Mouse (Mus musculus) neural tube, embryonic 11.5 days (tissue): ENCODE data around the gene Stxbp5l. TPM values are rescaled to one million over a fixed set of nuclear protein-coding genes. Genes with fewer than 3 reads are reported as not detected.
"Not testable (repeated sequence)": the region's sequence is repeated elsewhere in the genome, so short reads cannot be mapped to it uniquely, and the experiment has no call there.

Source experiments
- ATAC-seq: fragments of 200-750 bp; cut with Nextera tagmentation; 2 replicates; pipeline ENCODE4 v1.8.0; 2017; ENCODE audit warnings: moderate number of reproducible peaks, mild to moderate bottlenecking, moderate TSS enrichment, moderate library complexity; ENCODE audit not compliant: insufficient read depth, low FRiP score, low TSS enrichment
- DNase-seq: peaks from one replicate; pipeline ENCODE4 v3.0.0-alpha.2; 2015; ENCODE audit warnings: low spot score
- H3K27ac ChIP-seq: fragments of 300-500 bp; sonication (generic); 2 replicates; pipeline ENCODE4 v1.5.1; 2014; ENCODE audit warnings: low read depth, mild to moderate bottlenecking, low read length
- H3K27me3 ChIP-seq: fragments of 300-500 bp; sonication (generic); 2 replicates; pipeline ENCODE4 v1.6.1; 2014; ENCODE audit warnings: mild to moderate bottlenecking, low read length, mixed read lengths; ENCODE audit not compliant: control insufficient read depth, insufficient read depth
- H3K36me3 ChIP-seq: fragments of 300-500 bp; sonication (generic); 2 replicates; pipeline ENCODE4 v1.6.1; 2014; ENCODE audit warnings: mild to moderate bottlenecking, low read length, moderate library complexity, mixed read lengths; ENCODE audit not compliant: control insufficient read depth, insufficient read depth
- H3K4me1 ChIP-seq: fragments of 300-500 bp; sonication (generic); 2 replicates; pipeline ENCODE4 v1.6.1; 2014; ENCODE audit warnings: low read length, mixed read lengths; ENCODE audit not compliant: control insufficient read depth, insufficient read depth
- H3K4me2 ChIP-seq: fragments of 300-500 bp; sonication (generic); 2 replicates; pipeline ENCODE4 v1.6.1; 2014; ENCODE audit warnings: low read depth, mild to moderate bottlenecking, moderate library complexity
- H3K4me3 ChIP-seq: fragments of 300-500 bp; sonication (generic); 2 replicates; pipeline ENCODE4 v1.5.1; 2014; ENCODE audit warnings: low read depth, low read length
- H3K9ac ChIP-seq: fragments of 300-500 bp; sonication (generic); 2 replicates; pipeline ENCODE4 v1.6.1; 2014; ENCODE audit warnings: mild to moderate bottlenecking, low read length
- H3K9me3 ChIP-seq: fragments of 300-500 bp; sonication (generic); 2 replicates; pipeline ENCODE4 v1.6.1; 2016; ENCODE audit warnings: low read length; ENCODE audit not compliant: control insufficient read depth
- whole genome bisulfite sequencing: fragments of 180-500 bp; shearing (Covaris S2); extraction: QIAGEN DNeasy Blood & Tissue Kit; methylation state at CpG from one replicate; pipeline ENCODE4 v1.1.7; 2014; 5-methylcytosine and 5-hydroxymethylcytosine counted together
- polyA plus RNA-seq: library from polyadenylated mRNA; unstranded; fragments of >200 nt; fragmentation: Nextera tagmentation; extraction: Ambion mirVana; gene quantifications from 2 replicates; pipeline ENCODE4 v1.2.1, GENCODE M21; 2014

Gene Stxbp5l
- polyA plus RNA-seq, 1 experiment from 2014 or later, result 2.9 TPM

DNA sequence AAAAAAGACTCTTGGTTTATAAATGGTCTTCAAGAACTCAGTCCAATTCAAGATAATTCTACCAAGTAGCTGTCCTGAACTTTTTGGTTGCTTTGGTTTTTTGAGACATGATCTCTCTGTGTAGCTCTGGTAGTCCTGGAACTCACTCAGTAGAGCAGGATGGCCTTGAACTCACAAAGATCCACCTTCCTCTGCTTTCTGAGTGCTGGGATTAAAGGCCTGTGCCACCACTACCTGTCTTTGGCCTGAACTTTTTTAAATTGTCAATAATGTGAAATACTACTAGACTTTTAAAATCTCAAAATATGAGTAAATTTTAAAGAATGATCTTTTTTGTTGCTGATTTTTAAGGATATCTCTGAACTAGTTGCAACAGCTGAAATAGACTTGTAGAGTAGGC, 176.0 kb downstream of the Stxbp5l start:
- no peak overlapping the region for H3K4me3 ChIP-seq
- no peak for ATAC-seq

DNA sequence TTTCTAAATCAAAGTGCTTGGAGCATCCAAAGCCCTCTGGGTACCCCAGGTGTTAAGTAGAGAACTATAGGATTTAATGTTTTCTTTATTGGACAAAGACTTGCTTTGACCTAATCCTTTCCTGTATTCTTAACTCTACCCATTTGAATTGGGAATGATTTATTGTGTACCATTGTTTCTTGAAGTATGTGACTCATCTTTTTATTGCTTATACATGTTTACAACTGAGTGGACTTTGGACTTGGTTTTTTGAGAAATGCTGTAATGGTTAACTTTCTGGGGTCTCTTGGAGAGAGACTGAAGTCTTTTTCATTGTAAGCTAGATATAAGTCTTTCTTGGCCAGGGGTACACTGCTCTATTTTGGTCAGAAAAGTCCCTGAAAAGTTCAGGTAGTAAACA, 190.6 kb downstream of the Stxbp5l start:
- H3K9ac ChIP-seq, result no peak overlapping the region
- no peaks in the 10 kb centered on the region for H3K9me3 ChIP-seq
- no peak overlapping the region for H3K4me3 ChIP-seq
- no peak overlapping the region for H3K27ac ChIP-seq
- H3K4me1 ChIP-seq, result no peaks in the 10 kb centered on the region
- ATAC-seq, result no peak
- DNase-seq, result no peak
- no peak overlapping the region for H3K4me2 ChIP-seq
- H3K27me3 ChIP-seq, result no peaks in the 10 kb centered on the region
- no peaks in the 10 kb centered on the region for H3K36me3 ChIP-seq

More for the DNA sequence above, 176.0 kb downstream of the Stxbp5l start:
- Histone ChIP-seq H3K9me3 (no peaks in the 10 kb centered on the region), H3K36me3 (no peaks in the 10 kb centered on the region), H3K27me3 (no peaks in the 10 kb centered on the region), H3K9ac (no peak overlapping the region), H3K4me1 (no peaks in the 10 kb centered on the region), H3K27ac (no peak overlapping the region), H3K4me2 (no peak overlapping the region)
- no peak for DNase-seq

DNA sequence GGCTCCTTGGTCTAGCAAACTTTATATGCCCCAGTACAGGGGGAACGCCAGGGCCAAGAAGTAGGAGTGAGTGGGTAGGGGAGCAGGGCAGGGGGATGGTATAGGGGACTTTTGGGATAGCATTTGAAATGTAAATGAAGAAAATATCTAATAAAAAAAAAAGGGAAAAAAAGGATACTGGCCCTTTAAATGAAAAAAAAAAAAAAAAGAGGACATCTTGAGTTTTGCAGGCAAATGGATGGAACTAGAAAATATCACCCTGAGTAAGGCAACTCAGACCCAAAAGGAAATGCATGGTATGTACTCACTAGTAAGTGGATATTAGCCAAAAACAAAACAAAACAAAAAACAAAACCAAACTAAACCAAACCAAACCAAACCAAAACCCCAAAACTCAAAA, 259.6 kb downstream of the Stxbp5l start:
- not testable (repeated sequence) for H3K9ac ChIP-seq, H3K9me3 ChIP-seq, H3K4me3 ChIP-seq, ATAC-seq, H3K27me3 ChIP-seq, DNase-seq, H3K4me1 ChIP-seq, H3K4me2 ChIP-seq, H3K27ac ChIP-seq, H3K36me3 ChIP-seq
- 87% methylated on average over 1 of the region's 1 CpGs for WGBS

DNA sequence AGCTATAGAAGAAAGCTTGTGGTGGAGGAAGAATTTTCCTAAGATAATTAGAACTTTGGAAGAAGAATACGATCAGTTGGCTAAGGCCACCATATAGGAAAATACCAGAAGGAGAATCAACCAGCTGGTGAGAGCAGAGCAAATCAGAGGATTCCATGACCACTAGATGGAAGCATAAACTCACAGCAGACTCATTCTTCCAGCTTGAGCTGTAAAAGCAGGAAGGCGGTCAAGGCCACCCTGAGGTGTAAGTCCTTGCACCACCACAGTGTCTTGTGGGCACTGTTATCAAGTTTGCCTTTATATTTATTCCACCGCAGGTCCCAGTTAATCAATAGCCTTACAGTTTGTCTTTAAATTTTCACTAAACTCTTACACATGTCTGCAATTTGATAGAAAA, 275.5 kb downstream of the Stxbp5l start:
- ATAC-seq (peak; percentile 71), DNase-seq (peak; percentile 44)
- H3K4me2 ChIP-seq, result no peak overlapping the region
- no peak overlapping the region for H3K4me3 ChIP-seq
- 41% methylated on average over 3 of the region's 3 CpGs for WGBS
- H3K36me3 ChIP-seq, result no peaks in the 10 kb centered on the region
- H3K4me1 ChIP-seq, result no peaks in the 10 kb centered on the region
- no peak overlapping the region for H3K9ac ChIP-seq
- H3K27me3 ChIP-seq, result no peaks in the 10 kb centered on the region
- H3K9me3 ChIP-seq, result no peaks in the 10 kb centered on the region
- no peak overlapping the region for H3K27ac ChIP-seq

DNA sequence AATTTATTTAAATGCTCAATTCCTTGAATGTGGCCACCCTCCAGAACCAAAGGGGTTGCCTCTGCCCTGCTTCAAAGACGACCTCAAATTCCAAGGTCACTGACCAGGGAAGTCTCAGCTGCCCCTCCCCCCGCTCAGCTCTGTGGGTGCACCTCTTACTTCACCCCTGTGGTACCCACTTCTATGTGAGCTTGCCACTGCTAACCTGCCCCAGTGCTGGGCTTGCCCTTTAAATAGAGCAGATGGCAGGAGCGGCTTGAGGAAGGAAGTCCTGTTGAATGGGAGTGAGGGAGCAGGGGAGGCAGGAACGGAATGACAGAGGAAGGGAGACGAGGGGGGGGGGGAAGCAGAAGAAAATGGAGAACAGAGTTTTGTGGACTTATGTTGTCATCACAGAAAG, 276.0 kb downstream of the Stxbp5l start:
- Histone ChIP-seq H3K9ac (no peak overlapping the region), H3K27ac (no peak overlapping the region), H3K4me2 (no peak overlapping the region), H3K36me3 (no peaks in the 10 kb centered on the region), H3K4me3 (no peak overlapping the region), H3K27me3 (no peaks in the 10 kb centered on the region), H3K9me3 (no peaks in the 10 kb centered on the region), H3K4me1 (no peaks in the 10 kb centered on the region)
- ATAC-seq (no peak), DNase-seq (no peak)
- 32% methylated on average over 5 of the region's 5 CpGs for WGBS

GRCm38 (mm10) chr16:37094169-37094833, 290.5 kb downstream of the Stxbp5l start:
- H3K36me3 ChIP-seq, result no peaks in the 10 kb centered on the region; the same call in 1 of the 2 replicates
- 69% methylated on average over 4 of the region's 4 CpGs for WGBS

DNA sequence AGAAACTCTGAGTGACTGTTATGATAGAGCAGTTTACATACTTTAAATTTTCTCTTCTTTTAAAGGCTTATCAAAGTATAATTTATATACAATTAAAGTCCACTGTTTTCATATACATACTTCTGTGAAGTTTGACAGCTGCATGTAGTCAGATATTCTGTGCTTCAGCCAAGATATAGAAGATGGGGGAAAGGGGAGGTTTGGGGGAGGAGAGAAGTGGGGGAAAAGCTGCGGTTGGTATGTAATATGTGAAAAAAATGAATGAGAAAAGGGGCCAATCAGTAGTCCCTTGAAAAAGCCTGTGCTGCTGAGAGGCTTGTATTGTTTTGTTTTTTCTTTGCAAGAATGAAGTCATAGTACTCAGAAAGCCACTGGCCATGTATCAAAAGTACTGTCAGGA, 295.1 kb downstream of the Stxbp5l start:
- Histone ChIP-seq H3K9me3 (no peaks in the 10 kb centered on the region), H3K9ac (no peak overlapping the region), H3K4me2 (no peak overlapping the region), H3K36me3 (no peaks in the 10 kb centered on the region; the same call in 1 of the 2 replicates), H3K27me3 (no peaks in the 10 kb centered on the region), H3K4me3 (no peak overlapping the region), H3K4me1 (no peaks in the 10 kb centered on the region), H3K27ac (no peak overlapping the region)
- no peak for DNase-seq
- no peak for ATAC-seq
- WGBS, result 94% methylated on average over 1 of the region's 1 CpGs

More at GRCm38 (mm10) chr16:37094169-37094833, 290.5 kb downstream of the Stxbp5l start:
- Histone ChIP-seq H3K4me1 (no peaks in the 10 kb centered on the region), H3K9ac (no peak overlapping the region), H3K4me3 (no peak overlapping the region), H3K27ac (no peak overlapping the region), H3K4me2 (no peak overlapping the region), H3K9me3 (no peaks in the 10 kb centered on the region), H3K27me3 (no peaks in the 10 kb centered on the region)
- no peak for DNase-seq
- ATAC-seq, result no peak

DNA sequence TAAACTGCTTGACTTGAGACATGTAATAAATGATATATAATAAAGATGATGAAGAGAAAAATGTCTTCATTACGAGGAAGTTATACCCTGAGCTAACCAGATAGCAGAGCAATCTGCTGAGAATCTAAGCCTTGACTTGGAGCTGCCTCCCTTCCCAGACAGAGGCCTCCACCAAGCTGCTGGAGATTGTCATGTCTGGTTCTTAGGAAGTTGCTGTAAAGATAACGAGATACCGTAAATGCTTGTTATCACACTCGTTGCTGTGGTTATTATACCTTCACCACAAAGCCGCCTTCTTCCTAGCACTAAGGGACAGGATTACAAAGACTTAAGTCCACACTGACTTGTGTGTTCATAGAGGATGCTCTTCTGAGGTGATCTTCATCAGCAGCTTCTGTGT, 312.4 kb downstream of the Stxbp5l start:
- no peaks in the 10 kb centered on the region for H3K9me3 ChIP-seq
- H3K27ac ChIP-seq, result no peak overlapping the region
- 88% methylated on average over 5 of the region's 5 CpGs for WGBS
- no peak overlapping the region for H3K4me3 ChIP-seq
- no peak overlapping the region for H3K9ac ChIP-seq
- no peak overlapping the region for H3K4me2 ChIP-seq
- H3K4me1 ChIP-seq, result no peaks in the 10 kb centered on the region
- ATAC-seq (no peak), DNase-seq (no peak)
- no peaks in the 10 kb centered on the region for H3K36me3 ChIP-seq
- no peaks in the 10 kb centered on the region for H3K27me3 ChIP-seq
